Mouse (Mus musculus) liver, embryonic 13.5 days (tissue): ENCODE measurements around the gene Speer4f1. TPM values are rescaled to one million over a fixed set of nuclear protein-coding genes. Genes with fewer than 3 reads are reported as not detected.
"Not testable (repeated sequence)": the region's sequence is repeated elsewhere in the genome, so short reads cannot be mapped to it uniquely, and the experiment has no call there.

Experiments used
- ATAC-seq: fragments of 200-750 bp; cut with Nextera tagmentation; 2 replicates; pipeline ENCODE4 v1.8.0; 2017; ENCODE audit warnings: low read depth, mild to moderate bottlenecking, moderate number of reproducible peaks, moderate library complexity
- DNase-seq: peaks from one replicate; pipeline ENCODE4 v3.0.0; 2022
- H3K27ac ChIP-seq: fragments of 300-500 bp; sonication (generic); 2 replicates; pipeline ENCODE4 v1.5.1; 2015; ENCODE audit warnings: moderate library complexity, mild to moderate bottlenecking, inconsistent platforms
- H3K27me3 ChIP-seq: fragments of 300-500 bp; sonication (generic); 2 replicates; pipeline ENCODE4 v1.6.1; 2015; ENCODE audit warnings: mild to moderate bottlenecking, inconsistent platforms
- H3K36me3 ChIP-seq: fragments of 300-500 bp; sonication (generic); 2 replicates; pipeline ENCODE4 v1.6.1; 2015; ENCODE audit warnings: mild to moderate bottlenecking, inconsistent platforms
- H3K4me1 ChIP-seq: fragments of 300-500 bp; sonication (generic); replicated peaks from 2 replicates; pipeline ENCODE4 v1.6.1; 2015; ENCODE audit warnings: inconsistent platforms
- H3K4me2 ChIP-seq: fragments of 300-500 bp; sonication (generic); 2 replicates; pipeline ENCODE4 v1.6.1; 2015; ENCODE audit warnings: inconsistent platforms, mild to moderate bottlenecking, moderate library complexity
- H3K4me3 ChIP-seq: fragments of 300-500 bp; sonication (generic); replicated peaks from 2 replicates; pipeline ENCODE4 v1.5.1; 2015; ENCODE audit warnings: mild to moderate bottlenecking, inconsistent platforms
- H3K9ac ChIP-seq: fragments of 300-500 bp; sonication (generic); 2 replicates; pipeline ENCODE4 v1.6.1; 2015; ENCODE audit warnings: mild to moderate bottlenecking, inconsistent platforms
- H3K9me3 ChIP-seq: fragments of 300-500 bp; sonication (generic); replicated peaks from 2 replicates; pipeline ENCODE4 v1.6.1; 2016; ENCODE audit warnings: inconsistent platforms
- WGBS: fragments of 180-500 bp; shearing (Covaris S2); methylation state at CpG from one replicate; pipeline ENCODE4 v1.1.7; 2015; ENCODE audit not compliant: insufficient replicate concordance; 5-methylcytosine and 5-hydroxymethylcytosine counted together
- polyA plus RNA-seq: library from polyadenylated mRNA; unstranded; fragments of >200 nt; fragmentation: Nextera tagmentation; extraction: Ambion mirVana; gene quantifications from 2 replicates; pipeline ENCODE4 v1.2.1, GENCODE M21; 2015

Speer4f1 gene
- not detected in 2 replicates for polyA plus RNA-seq

DNA sequence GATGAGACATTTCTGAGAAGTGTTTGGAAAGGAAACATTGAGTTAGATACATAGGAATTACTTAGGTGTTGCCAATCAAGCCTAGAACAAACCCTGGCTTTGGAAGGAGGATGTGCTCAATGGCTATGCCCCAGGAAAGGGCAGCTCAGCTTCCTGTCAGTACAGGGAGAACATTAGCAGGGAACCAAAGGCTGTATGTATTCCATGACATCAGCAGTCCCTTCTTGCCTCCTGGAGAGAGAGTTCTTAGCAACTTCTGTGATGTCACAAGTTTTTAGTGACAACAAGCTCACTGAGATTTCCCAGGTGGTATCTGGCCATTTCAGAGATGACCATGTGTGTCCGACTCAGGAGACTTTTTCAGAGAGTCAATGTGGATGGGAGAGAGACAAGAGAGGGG is at the start of gene Speer4f1:
Speer4f1 (plus strand) TSS at position 301 of the 400 bp plus-strand sequence.
- not testable (repeated sequence) for H3K4me1 ChIP-seq, H3K27me3 ChIP-seq, H3K4me3 ChIP-seq, H3K36me3 ChIP-seq, ATAC-seq, H3K4me2 ChIP-seq, DNase-seq, H3K9me3 ChIP-seq, H3K27ac ChIP-seq, H3K9ac ChIP-seq
- WGBS, result 50% methylated on average over 1 of the region's 1 CpGs

DNA sequence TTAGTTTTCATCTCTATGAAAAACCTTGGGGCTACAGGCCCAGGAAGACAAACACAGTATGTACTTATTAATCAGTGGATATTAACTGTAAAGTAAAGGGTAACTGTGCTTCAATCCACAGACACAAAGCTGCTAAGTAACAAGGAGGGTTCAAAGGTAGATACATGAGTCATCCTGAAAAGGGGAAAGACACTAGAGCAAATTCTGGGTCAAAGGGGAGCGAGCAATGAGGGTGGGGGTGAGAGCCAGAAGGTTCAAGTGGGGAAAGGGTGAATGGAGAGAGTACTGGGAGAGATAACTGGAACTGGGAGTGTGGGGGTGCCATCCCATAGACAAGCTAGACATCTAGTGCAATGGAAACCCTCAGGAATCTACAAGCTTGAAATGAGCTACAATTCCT is 49.0 kb upstream of the Speer4f1 start:
- no peak overlapping the region for H3K9ac ChIP-seq
- no peak overlapping the region for H3K4me3 ChIP-seq
- H3K27ac ChIP-seq, result no peak overlapping the region
- no peaks in the 10 kb centered on the region for H3K36me3 ChIP-seq
- ATAC-seq (no peak), DNase-seq (no peak)
- WGBS, result 50% methylated on average over 1 of the region's 1 CpGs
- H3K27me3 ChIP-seq, result no peaks in the 10 kb centered on the region
- no peaks in the 10 kb centered on the region for H3K9me3 ChIP-seq
- no peaks in the 10 kb centered on the region for H3K4me1 ChIP-seq
- no peak overlapping the region for H3K4me2 ChIP-seq

GRCm38 (mm10) chr5:17434721-17435120 is 41.2 kb upstream of the Speer4f1 start:
- Histone ChIP-seq H3K27ac (no peak overlapping the region), H3K4me1 (no peaks in the 10 kb centered on the region), H3K9ac (no peak overlapping the region), H3K4me2 (no peak overlapping the region), H3K4me3 (no peak overlapping the region), H3K9me3 (no peaks in the 10 kb centered on the region), H3K27me3 (no peaks in the 10 kb centered on the region), H3K36me3 (no peaks in the 10 kb centered on the region)
- DNase-seq (no peak), ATAC-seq (no peak)
- WGBS, result 62% methylated on average over 3 of the region's 3 CpGs

- no peak overlapping the region for H3K9ac ChIP-seq
Observed at GRCm38 (mm10) chr5:17436209-17436608, 39.7 kb upstream of the Speer4f1 start.

DNA sequence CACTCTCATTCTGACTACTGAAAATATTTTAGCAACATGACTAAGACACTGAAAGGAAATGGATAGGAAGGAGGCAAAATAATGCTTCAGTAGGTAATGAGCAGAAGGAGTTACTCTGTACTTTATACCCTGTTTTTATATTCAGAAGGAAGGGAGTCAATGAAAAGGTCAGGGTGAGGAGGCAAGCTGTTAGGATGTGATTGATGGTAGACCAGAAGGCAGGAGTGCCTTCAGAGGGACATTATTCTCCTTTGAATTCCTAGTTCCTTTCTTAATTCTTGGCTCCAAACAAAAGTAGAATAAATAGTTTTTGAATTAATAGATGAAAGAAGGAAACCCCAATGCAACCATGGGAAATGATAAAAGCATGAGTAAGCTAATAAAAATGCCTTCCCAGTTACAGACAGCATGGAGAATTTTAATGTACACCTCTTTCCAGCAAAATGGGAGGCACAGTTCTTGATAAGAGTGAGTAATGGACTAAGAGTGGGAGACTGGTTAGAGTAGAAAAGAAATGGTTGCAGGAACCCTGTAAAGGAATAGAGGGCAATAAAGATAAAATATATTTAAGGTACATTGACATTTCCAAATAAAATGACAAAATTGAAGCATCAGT is 36.3 kb upstream of the Speer4f1 start:
- ATAC-seq (no peak), DNase-seq (no peak)
- Histone ChIP-seq H3K4me1 (no peaks in the 10 kb centered on the region), H3K27ac (no peak overlapping the region), H3K4me2 (no peak overlapping the region), H3K36me3 (no peaks in the 10 kb centered on the region), H3K9ac (no peak overlapping the region), H3K27me3 (no peaks in the 10 kb centered on the region), H3K4me3 (no peak overlapping the region), H3K9me3 (no peaks in the 10 kb centered on the region)

More at GRCm38 (mm10) chr5:17436209-17436608, 39.7 kb upstream of the Speer4f1 start:
- H3K27me3 ChIP-seq, result no peaks in the 10 kb centered on the region
- no peaks in the 10 kb centered on the region for H3K9me3 ChIP-seq
- DNase-seq, result no peak
- no peaks in the 10 kb centered on the region for H3K4me1 ChIP-seq
- no peak overlapping the region for H3K4me2 ChIP-seq
- WGBS, result 42% methylated on average over 2 of the region's 2 CpGs
- no peak overlapping the region for H3K4me3 ChIP-seq
- H3K27ac ChIP-seq, result no peak overlapping the region
- ATAC-seq, result no peak
- H3K36me3 ChIP-seq, result no peaks in the 10 kb centered on the region

DNA sequence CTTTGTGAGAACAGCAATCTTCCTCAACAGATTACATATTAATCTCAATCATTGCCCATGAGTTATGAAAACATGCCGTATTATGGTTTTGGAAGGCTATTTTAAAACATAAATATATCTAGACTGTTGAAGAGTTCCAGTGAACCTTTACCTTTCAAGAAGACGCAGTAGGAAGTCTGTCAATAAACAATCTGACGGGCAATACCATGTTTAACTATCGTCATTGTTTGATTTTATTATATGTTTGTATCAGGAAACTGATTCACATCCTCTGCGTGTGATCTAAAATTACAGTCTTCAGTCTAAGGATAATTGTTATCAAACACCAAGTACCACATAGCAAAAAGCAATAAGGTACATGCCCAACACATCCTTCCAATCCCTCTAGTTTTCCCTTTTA is 21.8 kb upstream of the Speer4f1 start:
- no peak overlapping the region for H3K27ac ChIP-seq
- H3K9ac ChIP-seq, result no peak overlapping the region
- no peaks in the 10 kb centered on the region for H3K9me3 ChIP-seq
- H3K4me3 ChIP-seq, result no peak overlapping the region
- ATAC-seq (no peak), DNase-seq (no peak)
- 70% methylated on average over 5 of the region's 5 CpGs for WGBS
- H3K27me3 ChIP-seq, result no peaks in the 10 kb centered on the region
- H3K4me2 ChIP-seq, result no peak overlapping the region
- no peaks in the 10 kb centered on the region for H3K36me3 ChIP-seq
- no peaks in the 10 kb centered on the region for H3K4me1 ChIP-seq

DNA sequence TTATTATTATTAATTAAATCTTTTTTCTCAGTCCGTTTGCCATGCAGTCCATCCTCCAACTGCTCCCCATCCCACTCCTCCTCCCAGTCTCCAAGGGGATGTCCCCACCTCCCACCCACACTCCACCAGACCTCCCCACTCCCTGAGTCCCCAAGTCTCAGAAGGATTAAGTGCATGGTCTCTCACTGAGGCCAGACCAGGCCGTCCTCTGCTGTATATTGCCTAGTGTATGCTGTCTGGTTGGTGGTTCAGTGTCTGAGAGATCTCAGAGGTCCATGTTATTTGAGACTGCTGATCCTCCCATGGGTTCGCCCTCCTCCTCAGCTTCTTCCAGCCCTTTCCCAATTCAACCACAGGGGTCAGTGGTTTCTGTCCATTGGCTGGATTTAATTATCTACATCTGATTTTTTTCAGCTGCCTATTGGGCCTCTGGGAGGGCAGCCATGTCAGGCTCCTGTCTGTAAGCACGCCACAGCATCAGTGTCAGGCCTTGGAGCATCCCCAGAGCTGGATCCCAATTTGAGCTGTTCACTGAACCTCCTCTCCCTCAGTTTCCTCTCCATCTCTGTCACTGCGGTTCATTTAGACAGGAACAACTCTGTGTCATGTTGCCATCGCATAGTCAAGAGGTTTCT is 20.8 kb upstream of the Speer4f1 start:
- H3K27me3 ChIP-seq, result no peaks in the 10 kb centered on the region
- DNase-seq (no peak), ATAC-seq (no peak)
- H3K9me3 ChIP-seq, result no peaks in the 10 kb centered on the region
- no peak overlapping the region for H3K4me3 ChIP-seq
- WGBS, result 64% methylated on average over 6 of the region's 6 CpGs
- no peak overlapping the region for H3K9ac ChIP-seq
- no peak overlapping the region for H3K4me2 ChIP-seq
- H3K4me1 ChIP-seq, result no peaks in the 10 kb centered on the region
- no peak overlapping the region for H3K27ac ChIP-seq
- H3K36me3 ChIP-seq, result no peaks in the 10 kb centered on the region

GRCm38 (mm10) chr5:17456671-17457070 is 19.2 kb upstream of the Speer4f1 start:
- Histone ChIP-seq H3K4me1 (no peaks in the 10 kb centered on the region), H3K4me3 (no peak overlapping the region), H3K9ac (no peak overlapping the region), H3K27ac (no peak overlapping the region), H3K27me3 (no peaks in the 10 kb centered on the region), H3K4me2 (no peak overlapping the region), H3K36me3 (no peaks in the 10 kb centered on the region), H3K9me3 (no peaks in the 10 kb centered on the region)
- no peak for DNase-seq
- WGBS, result 57% methylated on average over 3 of the region's 3 CpGs
- ATAC-seq, result no peak

- not testable (repeated sequence) for H3K9ac ChIP-seq, H3K4me1 ChIP-seq, ATAC-seq, H3K9me3 ChIP-seq, H3K27me3 ChIP-seq, H3K4me2 ChIP-seq, H3K36me3 ChIP-seq, H3K27ac ChIP-seq, DNase-seq, H3K4me3 ChIP-seq
- 41% methylated on average over 4 of the region's 4 CpGs for WGBS
Observed at GRCm38 (mm10) chr5:17468120-17468519, 7.8 kb upstream of the Speer4f1 start.

DNA sequence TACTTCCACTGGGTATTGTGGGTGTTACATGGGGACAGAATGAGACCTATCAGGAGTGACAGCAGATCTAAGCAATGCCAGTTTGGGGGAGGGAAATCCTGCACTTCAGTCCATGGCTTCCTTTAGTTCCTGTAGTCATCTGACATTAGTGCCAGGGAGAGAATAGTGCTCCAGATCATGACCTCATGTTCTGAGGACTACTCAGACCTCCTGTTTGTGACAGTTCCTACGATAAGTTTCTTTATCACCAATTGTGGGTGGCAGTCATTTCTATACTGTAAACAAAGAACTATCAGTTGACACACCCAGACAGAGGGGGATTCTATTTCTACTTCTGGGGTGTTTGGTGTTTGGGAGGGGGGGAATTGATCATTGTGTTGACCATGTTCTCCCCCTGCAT is 578 bp downstream of the Speer4f1 start:
- Histone ChIP-seq H3K27me3 (no peaks in the 10 kb centered on the region), H3K4me1 (no peaks in the 10 kb centered on the region), H3K36me3 (no peaks in the 10 kb centered on the region), H3K9ac (no peak overlapping the region), H3K9me3 (no peaks in the 10 kb centered on the region), H3K4me2 (no peak overlapping the region), H3K4me3 (no peak overlapping the region), H3K27ac (no peak overlapping the region)
- no peak for DNase-seq
- 41% methylated on average over 1 of the region's 1 CpGs for WGBS
- no peak for ATAC-seq

- H3K27ac ChIP-seq, result no peak overlapping the region
- H3K9ac ChIP-seq, result no peak overlapping the region
- no peak for ATAC-seq
- WGBS, result 32% methylated on average over 1 of the region's 1 CpGs
- H3K36me3 ChIP-seq, result no peaks in the 10 kb centered on the region
- no peak overlapping the region for H3K4me3 ChIP-seq
- no peak for DNase-seq
- no peaks in the 10 kb centered on the region for H3K27me3 ChIP-seq
- no peaks in the 10 kb centered on the region for H3K4me1 ChIP-seq
- no peaks in the 10 kb centered on the region for H3K9me3 ChIP-seq
- H3K4me2 ChIP-seq, result no peak overlapping the region
Observed at GRCm38 (mm10) chr5:17489894-17490293, 14.0 kb downstream of the Speer4f1 start.

DNA sequence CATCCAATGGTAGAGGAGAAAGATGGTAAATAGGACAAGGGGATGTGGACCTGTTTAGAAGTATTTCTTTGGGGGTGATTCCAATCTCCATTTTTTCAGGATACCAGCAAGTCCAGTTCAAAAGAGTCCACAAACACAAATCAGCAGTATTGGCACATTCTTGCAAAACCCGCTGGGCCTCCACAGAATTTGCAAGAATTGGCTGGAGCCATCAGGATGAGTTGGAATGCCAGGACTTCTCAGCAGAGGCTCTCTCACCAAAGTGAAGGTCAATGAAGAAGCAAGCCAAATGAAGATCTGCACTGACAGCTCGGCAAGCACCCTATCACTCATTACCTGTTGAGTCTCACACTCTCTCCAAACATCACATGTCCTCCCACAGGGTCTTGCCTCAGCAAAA is 19.7 kb downstream of the Speer4f1 start:
- Histone ChIP-seq H3K27ac (no peak overlapping the region), H3K9ac (no peak overlapping the region), H3K36me3 (no peaks in the 10 kb centered on the region), H3K27me3 (no peaks in the 10 kb centered on the region), H3K4me3 (no peak overlapping the region), H3K4me1 (no peaks in the 10 kb centered on the region), H3K4me2 (no peak overlapping the region), H3K9me3 (no peaks in the 10 kb centered on the region)
- ATAC-seq (no peak), DNase-seq (no peak)
- 61% methylated on average over 2 of the region's 2 CpGs for WGBS
